Mouse (Mus musculus): ENCODE measurements around the gene Hk1. TPM values are rescaled to one million over a fixed set of nuclear protein-coding genes. Genes with fewer than 3 reads are reported as not detected.

Hk1 gene
- polyA plus RNA-seq, 1 experiment from 2014 or later = 38.5 TPM

DNA sequence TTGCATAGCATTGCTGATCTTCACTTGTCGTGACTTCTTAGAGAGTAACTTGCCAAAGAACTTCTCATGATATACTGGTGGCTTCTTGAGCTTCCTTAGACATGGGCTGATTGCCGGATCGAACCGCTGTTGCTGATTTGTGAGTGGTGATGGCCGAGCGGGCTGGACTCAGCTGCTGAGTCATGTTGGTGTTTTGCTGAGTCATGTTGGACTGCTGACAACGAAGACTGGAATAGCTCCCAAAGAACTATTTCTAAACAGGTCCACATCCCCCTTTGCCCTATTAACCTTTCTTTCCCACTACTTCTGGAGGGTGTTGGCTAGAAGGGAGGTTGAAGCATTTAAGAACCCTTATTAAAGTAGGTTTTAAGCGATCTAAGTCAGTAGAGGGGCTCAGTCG, 135.6 kb downstream of the Hk1 start:
- Histone ChIP-seq H3K27me3 (0 out of 2 replicates have a peak, but pooled peaks cover 3% of the 10 kb centered on the region), H3K4me1 (no peaks in the 10 kb centered on the region), H3K9ac (no peak overlapping the region), H3K27ac (no peak overlapping the region), H3K36me3 (replicated peaks) (no peaks in the 10 kb centered on the region), H3K9me3 (no peaks in the 10 kb centered on the region), H3K4me2 (no peak overlapping the region), H3K4me3 (replicated peaks) (no peak overlapping the region)
- ATAC-seq (ENCODE audit: low FRiP score) = no peak
- WGBS = 89% methylated on average over 9 of the region's 9 CpGs

DNA sequence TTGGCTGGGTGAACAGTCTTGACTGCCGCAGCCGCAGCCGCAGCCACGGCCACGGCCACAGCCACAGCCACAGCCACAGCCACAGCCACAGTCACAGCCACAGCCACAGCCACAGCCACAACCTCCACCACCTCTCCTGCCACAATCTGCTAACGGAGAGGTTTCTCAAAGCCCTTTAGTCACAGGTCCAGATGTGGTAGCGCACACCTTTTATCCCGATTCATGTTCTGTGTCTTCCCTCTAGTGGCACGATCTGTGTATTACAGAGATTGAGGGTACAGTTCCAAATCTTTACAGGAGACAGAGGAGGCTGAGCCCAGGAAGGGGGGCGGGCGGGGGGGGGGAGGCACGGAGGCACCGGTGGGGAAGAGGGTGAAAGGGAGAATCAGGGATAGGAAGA, 136.8 kb downstream of the Hk1 start:
- no peak overlapping the region for H3K9ac ChIP-seq
- H3K9me3 ChIP-seq = no peaks in the 10 kb centered on the region
- no peaks in the 10 kb centered on the region for H3K36me3 ChIP-seq (replicated peaks)
- H3K27me3 ChIP-seq = 0 out of 2 replicates have a peak, but pooled peaks cover 3% of the 10 kb centered on the region
- no peak overlapping the region for H3K27ac ChIP-seq
- H3K4me2 ChIP-seq = no peak overlapping the region
- no peak for ATAC-seq (ENCODE audit: low FRiP score)
- no peaks in the 10 kb centered on the region for H3K4me1 ChIP-seq
- H3K4me3 ChIP-seq (replicated peaks) = no peak overlapping the region
- 52% methylated on average over 12 of the region's 13 CpGs for WGBS

DNA sequence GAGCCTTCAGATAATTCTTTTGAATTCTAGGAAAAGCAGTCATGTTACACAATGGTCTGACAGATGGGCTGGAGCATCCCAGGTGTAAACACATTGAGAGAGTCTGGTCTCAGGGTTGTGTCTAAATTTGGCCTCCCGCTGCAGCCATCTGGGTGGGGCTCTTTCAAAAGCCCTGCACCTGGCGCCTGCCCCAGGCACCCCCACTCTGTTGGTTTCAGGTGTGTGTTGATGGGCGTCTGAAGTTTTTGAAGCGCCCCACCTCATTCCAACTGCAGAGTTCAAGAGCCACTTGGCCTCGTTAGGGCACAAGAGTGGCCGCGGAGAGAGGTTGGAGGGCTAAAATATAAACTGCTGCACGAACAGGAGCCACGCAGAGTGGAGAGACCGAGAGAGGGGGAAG, 137.3 kb downstream of the Hk1 start:
- WGBS = 82% methylated on average over 10 of the region's 10 CpGs
- no peaks in the 10 kb centered on the region for H3K36me3 ChIP-seq (replicated peaks)
- no peak for ATAC-seq (ENCODE audit: low FRiP score)
- H3K9me3 ChIP-seq = no peaks in the 10 kb centered on the region
- no peak overlapping the region for H3K9ac ChIP-seq
- H3K4me1 ChIP-seq = no peaks in the 10 kb centered on the region
- no peak overlapping the region for H3K4me2 ChIP-seq
- no peak overlapping the region for H3K4me3 ChIP-seq (replicated peaks)
- H3K27ac ChIP-seq = no peak overlapping the region
- H3K27me3 ChIP-seq = no peaks in the 10 kb centered on the region

DNA sequence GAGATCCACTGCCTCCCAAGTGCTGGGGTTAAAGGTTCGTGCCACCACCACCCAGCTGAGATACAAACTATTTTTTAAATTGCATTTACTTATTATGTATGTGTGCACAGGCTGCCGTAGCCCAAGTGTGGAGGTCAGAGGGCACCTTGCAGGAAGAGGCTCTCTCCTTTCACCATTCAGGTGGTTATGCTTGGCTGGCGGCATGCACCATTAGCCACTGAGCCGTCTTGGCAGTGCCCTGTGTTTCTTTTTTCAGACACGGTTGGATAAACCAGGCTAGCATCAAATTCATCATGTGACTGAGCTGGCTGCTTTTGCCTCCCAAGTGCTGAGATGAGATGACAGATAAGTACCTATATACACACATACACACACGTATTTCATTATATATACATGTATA, 140.4 kb downstream of the Hk1 start:
- no peak for ATAC-seq (ENCODE audit: low FRiP score)
- no peak overlapping the region for H3K4me3 ChIP-seq (replicated peaks)
- no peaks in the 10 kb centered on the region for H3K36me3 ChIP-seq (replicated peaks)
- H3K4me2 ChIP-seq = no peak overlapping the region
- no peaks in the 10 kb centered on the region for H3K9me3 ChIP-seq
- no peaks in the 10 kb centered on the region for H3K4me1 ChIP-seq
- no peak overlapping the region for H3K9ac ChIP-seq
- H3K27ac ChIP-seq = no peak overlapping the region
- 66% methylated on average over 6 of the region's 6 CpGs for WGBS
- H3K27me3 ChIP-seq = no peaks in the 10 kb centered on the region

DNA sequence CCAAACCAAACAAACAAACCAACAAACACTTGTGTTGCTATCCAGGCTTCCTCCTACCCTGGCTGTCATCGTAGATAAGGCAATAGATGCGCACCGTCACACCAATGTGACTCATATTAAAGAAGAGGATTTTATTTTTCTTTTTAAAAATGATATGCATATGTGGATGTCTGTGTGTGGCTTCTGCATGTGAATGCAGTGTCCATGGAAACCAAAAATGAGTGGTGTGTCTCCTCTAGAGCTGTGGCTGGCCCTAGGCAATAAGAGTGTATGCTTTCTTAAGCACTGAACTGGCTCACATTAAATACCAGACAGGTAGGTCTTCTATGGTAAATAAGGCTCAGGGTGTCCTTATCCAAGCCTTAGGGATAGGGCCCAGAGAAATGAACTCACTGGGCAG, 141.0 kb downstream of the Hk1 start:
- Histone ChIP-seq H3K9ac (no peak overlapping the region), H3K9me3 (no peaks in the 10 kb centered on the region), H3K27ac (no peak overlapping the region), H3K36me3 (replicated peaks) (no peaks in the 10 kb centered on the region), H3K4me1 (no peaks in the 10 kb centered on the region), H3K27me3 (no peaks in the 10 kb centered on the region), H3K4me3 (replicated peaks) (no peak overlapping the region), H3K4me2 (no peak overlapping the region)
- WGBS = 97% methylated on average over 3 of the region's 3 CpGs
- ATAC-seq (ENCODE audit: low FRiP score) = no peak

DNA sequence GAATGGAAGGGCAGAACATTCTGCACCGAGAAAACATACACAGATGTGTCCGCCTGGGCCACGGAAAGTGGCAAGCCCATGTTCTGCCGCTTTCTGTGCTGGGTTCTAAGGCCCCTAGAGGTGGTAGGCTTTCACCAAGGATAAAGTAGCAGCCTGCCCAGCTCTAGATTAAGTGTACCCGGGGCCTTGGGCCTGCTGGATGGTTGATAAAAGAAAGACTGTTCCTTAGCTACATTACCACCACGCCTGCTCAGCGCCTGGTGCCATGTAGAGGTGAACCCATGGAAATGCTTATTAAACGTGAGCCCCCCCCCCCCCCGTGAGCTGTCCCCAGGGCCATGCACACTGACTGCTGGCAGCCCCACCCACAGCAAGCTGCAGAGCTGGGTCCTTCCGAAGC, 142.5 kb downstream of the Hk1 start:
- ATAC-seq (ENCODE audit: low FRiP score) = no peak
- 83% methylated on average over 10 of the region's 10 CpGs for WGBS
- no peaks in the 10 kb centered on the region for H3K4me1 ChIP-seq
- H3K9ac ChIP-seq = no peak overlapping the region
- no peak overlapping the region for H3K4me2 ChIP-seq
- H3K4me3 ChIP-seq (replicated peaks) = no peak overlapping the region
- H3K36me3 ChIP-seq (replicated peaks) = no peaks in the 10 kb centered on the region
- peaks cover 8% of the 10 kb centered on the region for H3K27me3 ChIP-seq
- no peaks in the 10 kb centered on the region for H3K9me3 ChIP-seq
- no peak overlapping the region for H3K27ac ChIP-seq

DNA sequence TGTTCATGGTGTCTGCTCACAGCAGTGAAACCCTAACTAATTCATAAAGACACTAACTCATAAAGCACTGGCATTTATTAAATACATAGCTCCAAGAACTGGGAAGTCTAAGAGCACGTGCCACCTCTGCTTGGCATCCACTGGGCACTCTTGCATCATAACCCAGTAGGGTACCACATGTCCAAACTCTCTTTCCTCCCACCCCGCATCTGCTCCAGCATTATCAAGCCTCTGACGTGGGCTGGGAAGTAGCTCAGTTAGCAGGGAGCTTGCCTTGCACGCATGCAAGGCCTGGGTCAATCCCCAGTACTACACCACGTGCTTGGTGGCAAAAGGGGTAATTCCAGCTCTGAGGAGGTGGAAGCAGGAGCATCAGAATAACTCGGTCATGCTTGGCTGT, 143.5 kb downstream of the Hk1 start:
- WGBS = 83% methylated on average over 6 of the region's 6 CpGs
- H3K9ac ChIP-seq = no peak overlapping the region
- no peak for ATAC-seq (ENCODE audit: low FRiP score)
- 0 out of 2 replicates have a peak, but pooled peaks cover 3% of the 10 kb centered on the region for H3K4me1 ChIP-seq
- no peak overlapping the region for H3K4me3 ChIP-seq (replicated peaks)
- peaks cover 10% of the 10 kb centered on the region for H3K27me3 ChIP-seq
- H3K27ac ChIP-seq = no peak overlapping the region
- no peak overlapping the region for H3K4me2 ChIP-seq
- H3K36me3 ChIP-seq (replicated peaks) = no peaks in the 10 kb centered on the region
- H3K9me3 ChIP-seq = no peaks in the 10 kb centered on the region

DNA sequence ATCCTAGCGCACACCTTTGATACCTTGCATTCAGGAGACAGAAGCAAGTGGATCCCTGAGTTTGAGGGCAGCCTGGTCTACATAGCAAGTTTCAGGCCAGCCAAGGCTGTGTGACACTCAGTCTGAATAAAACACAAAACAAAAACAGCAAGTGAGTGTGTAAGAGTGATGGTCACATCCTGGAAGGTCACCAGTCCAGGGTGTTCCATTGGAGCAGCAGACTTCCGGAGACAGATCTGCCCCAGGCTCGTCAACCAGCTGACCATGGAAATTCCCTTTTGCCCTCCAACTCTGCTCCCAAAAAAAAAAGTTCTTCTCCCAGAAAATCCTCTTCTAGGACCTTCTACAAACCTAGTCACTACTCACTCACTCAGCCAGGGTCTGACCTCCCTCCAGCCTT, 147.9 kb downstream of the Hk1 start:
- Histone ChIP-seq H3K4me2 (no peak overlapping the region), H3K27ac (no peak overlapping the region), H3K4me1 (peaks cover 10% of the 10 kb centered on the region), H3K9me3 (no peaks in the 10 kb centered on the region), H3K9ac (no peak overlapping the region), H3K27me3 (peaks cover 23% of the 10 kb centered on the region), H3K36me3 (replicated peaks) (no peaks in the 10 kb centered on the region), H3K4me3 (replicated peaks) (no peak overlapping the region)
- ATAC-seq (ENCODE audit: low FRiP score) = no peak; the same call in 1 of the 2 replicates
- WGBS = 74% methylated on average over 3 of the region's 3 CpGs

DNA sequence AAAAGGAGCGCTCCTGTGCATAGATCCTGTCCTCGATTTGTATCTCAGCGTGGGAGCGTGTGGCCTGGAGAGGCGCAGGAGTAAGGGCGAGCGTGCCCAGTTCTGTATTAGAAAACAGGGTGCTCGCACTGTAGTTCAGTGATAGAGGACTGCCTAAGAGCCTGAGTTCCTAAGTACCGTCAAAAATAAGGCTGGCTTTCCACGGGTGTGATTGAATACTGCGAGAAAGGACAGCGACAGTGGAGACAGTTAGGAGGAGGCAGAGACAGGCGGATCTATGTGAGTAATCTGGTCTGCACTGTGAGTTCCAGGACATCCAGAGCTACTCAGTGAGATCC, 148.3 kb downstream of the Hk1 start:
- WGBS = 2% methylated on average over 13 of the region's 13 CpGs
- peaks cover 23% of the 10 kb centered on the region for H3K27me3 ChIP-seq
- peaks cover 10% of the 10 kb centered on the region for H3K4me1 ChIP-seq
- H3K36me3 ChIP-seq (replicated peaks) = no peaks in the 10 kb centered on the region
- no peak; the same call in 1 of the 2 replicates for ATAC-seq (ENCODE audit: low FRiP score)
- no peaks in the 10 kb centered on the region for H3K9me3 ChIP-seq
- H3K27ac ChIP-seq = no peak overlapping the region
- peak overlapping the region; percentile 69 for H3K9ac ChIP-seq
- peak overlapping the region; percentile 60 for H3K4me3 ChIP-seq (replicated peaks)
- H3K4me2 ChIP-seq = peak overlapping the region; percentile 75

DNA sequence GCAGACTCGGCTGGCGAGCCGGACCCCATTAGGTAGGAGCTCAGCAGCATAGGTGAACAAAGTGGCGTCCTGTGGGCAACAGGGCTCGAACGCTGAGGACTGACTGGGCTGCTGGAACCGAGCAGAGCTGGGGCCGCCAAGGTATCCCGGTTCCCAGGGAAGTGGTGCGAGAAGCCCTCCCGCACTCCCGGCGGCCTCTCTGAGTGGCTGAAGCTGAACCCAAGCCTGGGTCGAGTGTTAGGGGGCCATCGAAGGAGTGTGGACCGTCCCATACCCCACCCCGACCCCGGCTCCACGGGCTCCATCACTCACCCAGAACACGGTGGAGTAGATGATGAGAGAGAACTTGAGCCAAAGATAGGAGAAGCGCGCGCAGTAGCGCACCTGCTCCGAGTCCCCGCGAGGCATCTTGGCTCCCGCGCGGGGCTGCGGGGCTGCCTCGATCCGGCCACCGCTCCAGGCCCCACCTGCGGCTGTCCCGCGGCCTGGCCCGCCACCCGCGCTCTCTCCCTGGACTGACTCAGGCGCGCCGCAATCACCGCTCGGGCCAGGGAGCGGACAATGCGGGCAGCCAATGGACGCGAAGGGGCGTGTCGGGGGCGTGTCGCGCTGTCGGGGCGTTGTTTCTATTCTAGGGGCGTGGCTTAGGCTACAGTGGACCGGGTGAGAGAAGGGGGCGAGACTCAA, 148.9 kb downstream of the Hk1 start, which contains the start of gene Tspan15:
Gene Tspan15 (minus strand): TSS at position 544 of the 687 bp plus-strand sequence.
- Histone ChIP-seq H3K9me3 (no peaks in the 10 kb centered on the region), H3K4me2 (peak within 1 kb of the TSS; percentile 75), H3K27ac (no peak within 1 kb of the TSS), H3K4me3 (replicated peaks) (peak within 1 kb of the TSS; percentile 60), H3K9ac (peak within 1 kb of the TSS; percentile 69), H3K36me3 (replicated peaks) (no peaks in the 10 kb centered on the region), H3K4me1 (peaks cover 15% of the 10 kb centered on the region), H3K27me3 (peaks cover 23% of the 10 kb centered on the region)
- WGBS = under 1% methylated on average over 59 of the region's 59 CpGs
- peak; percentile 98 for ATAC-seq (ENCODE audit: low FRiP score)

DNA sequence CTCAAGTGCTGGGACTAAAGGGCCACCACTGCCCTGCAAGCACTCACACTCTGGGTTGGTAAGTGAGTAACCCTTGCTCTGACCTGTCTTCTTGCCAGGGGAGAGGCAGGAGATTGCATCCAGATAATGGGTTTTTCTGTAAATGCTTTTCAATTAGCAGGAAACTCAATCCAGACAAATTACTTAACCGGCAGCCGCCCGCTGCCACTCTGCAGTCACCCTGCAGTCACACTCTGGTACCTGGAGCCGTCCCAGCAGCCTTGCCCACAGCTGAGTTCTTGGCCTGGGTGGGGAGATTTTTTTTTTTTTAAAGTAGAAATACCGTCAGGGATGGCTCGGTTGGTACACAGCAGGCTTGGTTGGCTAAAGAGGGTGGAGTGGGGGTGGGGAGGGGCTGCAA, 151.6 kb downstream of the Hk1 start:
- H3K4me2 ChIP-seq = no peak overlapping the region
- H3K27ac ChIP-seq = no peak overlapping the region
- H3K27me3 ChIP-seq = peaks cover 23% of the 10 kb centered on the region
- H3K4me3 ChIP-seq (replicated peaks) = no peak overlapping the region
- 75% methylated on average over 6 of the region's 6 CpGs for WGBS
- H3K4me1 ChIP-seq = peaks cover 15% of the 10 kb centered on the region
- ATAC-seq (ENCODE audit: low FRiP score) = no peak
- H3K9me3 ChIP-seq = no peaks in the 10 kb centered on the region
- H3K36me3 ChIP-seq (replicated peaks) = no peaks in the 10 kb centered on the region
- H3K9ac ChIP-seq = no peak overlapping the region

DNA sequence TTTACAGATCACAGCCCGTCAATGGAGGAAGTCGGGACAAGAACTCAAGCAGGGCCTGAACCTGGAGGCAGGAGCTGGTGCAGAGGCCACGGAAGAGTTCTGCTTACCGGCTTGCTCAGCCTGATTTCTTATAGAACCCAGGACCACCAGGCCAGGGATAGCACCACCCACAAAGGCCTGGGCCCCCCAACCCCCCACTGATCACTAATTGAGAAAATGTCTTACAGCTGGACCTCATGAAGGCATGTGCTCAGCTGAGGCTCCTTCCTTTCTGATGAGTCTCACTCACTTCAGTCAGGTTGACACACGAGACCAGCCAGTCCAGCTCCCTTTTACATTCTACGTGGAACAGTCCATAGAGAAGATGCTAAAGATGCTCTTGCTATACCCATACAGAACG, 153.9 kb downstream of the Hk1 start:
- no peak overlapping the region for H3K27ac ChIP-seq
- H3K9ac ChIP-seq = no peak overlapping the region
- no peaks in the 10 kb centered on the region for H3K36me3 ChIP-seq (replicated peaks)
- H3K4me3 ChIP-seq (replicated peaks) = no peak overlapping the region
- no peak for ATAC-seq (ENCODE audit: low FRiP score)
- no peaks in the 10 kb centered on the region for H3K9me3 ChIP-seq
- no peak overlapping the region for H3K4me2 ChIP-seq
- H3K4me1 ChIP-seq = peaks cover 12% of the 10 kb centered on the region
- H3K27me3 ChIP-seq = peaks cover 14% of the 10 kb centered on the region; the same call in 1 of the 2 replicates
- 76% methylated on average over 7 of the region's 7 CpGs for WGBS

DNA sequence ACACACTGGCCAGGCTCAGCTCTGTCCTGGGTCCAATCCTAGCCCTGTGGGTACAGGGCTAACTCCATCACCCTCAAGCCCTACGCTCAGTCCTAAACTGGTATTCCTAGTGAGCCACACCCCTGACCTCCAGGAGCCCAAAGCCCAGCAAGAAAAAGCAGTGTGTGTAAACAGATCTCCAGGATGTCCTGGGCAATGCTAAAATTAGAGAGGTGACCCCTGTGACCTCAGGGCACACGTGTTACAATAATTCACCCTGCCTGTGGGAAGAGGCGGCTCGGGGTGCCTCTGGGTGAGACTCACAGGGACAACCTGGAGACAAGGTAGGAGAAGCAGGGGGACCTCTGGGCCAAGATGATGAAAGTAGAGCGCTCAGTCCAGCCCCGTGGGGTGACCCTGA, 155.5 kb downstream of the Hk1 start:
- Histone ChIP-seq H3K27me3 (peaks cover 5% of the 10 kb centered on the region; the same call in 1 of the 2 replicates), H3K36me3 (replicated peaks) (no peaks in the 10 kb centered on the region), H3K27ac (no peak overlapping the region), H3K4me1 (0 out of 2 replicates have a peak, but pooled peaks cover 4% of the 10 kb centered on the region), H3K4me3 (replicated peaks) (no peak overlapping the region), H3K9me3 (no peaks in the 10 kb centered on the region), H3K4me2 (no peak overlapping the region), H3K9ac (no peak overlapping the region)
- no peak for ATAC-seq (ENCODE audit: low FRiP score)
- WGBS = 79% methylated on average over 6 of the region's 6 CpGs
